Mouse (Mus musculus) left cerebral cortex, adult 8-10 months (tissue): ENCODE measurements at regions not wholly inside any gene's neighbourhood (a gene's known extent, or its start where the extent isn't known, plus 50 kb on each side); places are given as distances from the start of the nearest gene placed in this dataset.

Source experiments
- DNase-seq, 2 experiments: peaks; one replicate each; pipeline ENCODE4 v3.0.0; 2022; ENCODE audit warnings: low spot score in 2 of 2

DNA sequence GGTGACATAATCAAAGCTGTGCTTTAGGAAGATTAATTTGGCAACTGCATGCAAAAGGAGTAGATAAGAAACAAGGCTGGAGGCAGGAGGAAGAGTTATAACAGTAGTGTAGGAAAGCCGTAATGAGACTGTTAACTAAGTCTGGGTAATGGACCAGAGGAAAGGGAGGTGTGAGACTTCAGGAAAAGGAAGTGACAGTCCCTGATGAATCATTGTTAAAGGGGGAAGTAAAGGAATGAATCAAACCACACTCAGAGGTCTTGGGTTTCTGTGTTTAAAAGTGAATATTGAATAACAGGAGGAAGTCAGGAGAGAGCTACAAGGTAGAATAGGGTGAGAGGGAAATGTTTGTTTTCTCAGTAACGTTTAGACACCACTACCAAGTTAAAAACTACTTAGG is 1175.9 kb downstream of the Diaph3 start:
- DNase-seq: no peak

DNA sequence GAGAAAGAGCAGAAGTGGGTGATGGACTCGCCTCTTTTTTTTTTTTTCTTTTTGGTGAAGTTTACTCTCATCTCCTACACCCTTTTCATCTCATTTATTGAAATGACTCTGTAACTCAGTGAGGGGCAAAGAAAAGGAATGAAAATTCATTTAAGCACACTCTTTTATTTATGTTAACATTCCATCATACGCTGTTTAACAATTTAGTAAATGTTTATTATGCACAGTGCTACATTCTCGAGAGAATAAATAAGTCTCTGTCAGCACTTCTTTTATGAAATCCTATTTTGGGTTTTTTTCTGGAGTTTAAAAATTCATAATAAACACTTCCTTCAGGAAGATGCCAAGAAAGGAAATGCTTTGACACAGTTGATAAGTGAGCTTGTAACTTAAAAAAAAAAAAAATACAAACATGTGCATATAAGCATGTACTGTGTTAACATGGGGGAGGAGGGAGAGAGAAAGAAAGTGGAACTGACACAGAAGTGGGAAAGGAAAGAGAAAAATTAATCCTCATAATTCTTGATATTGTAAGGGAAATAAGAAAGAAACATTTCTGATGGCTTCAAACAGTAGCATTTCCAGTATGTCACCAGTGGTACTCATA is 1195.2 kb downstream of the Diaph3 start:
- DNase-seq: no peak

GRCm38 (mm10) chr14:85942792-85943191 is 1198.2 kb downstream of the Diaph3 start:
- DNase-seq: no peak

GRCm38 (mm10) chr14:85940585-85940984 is 1200.5 kb downstream of the Diaph3 start:
- DNase-seq: no peak

DNA sequence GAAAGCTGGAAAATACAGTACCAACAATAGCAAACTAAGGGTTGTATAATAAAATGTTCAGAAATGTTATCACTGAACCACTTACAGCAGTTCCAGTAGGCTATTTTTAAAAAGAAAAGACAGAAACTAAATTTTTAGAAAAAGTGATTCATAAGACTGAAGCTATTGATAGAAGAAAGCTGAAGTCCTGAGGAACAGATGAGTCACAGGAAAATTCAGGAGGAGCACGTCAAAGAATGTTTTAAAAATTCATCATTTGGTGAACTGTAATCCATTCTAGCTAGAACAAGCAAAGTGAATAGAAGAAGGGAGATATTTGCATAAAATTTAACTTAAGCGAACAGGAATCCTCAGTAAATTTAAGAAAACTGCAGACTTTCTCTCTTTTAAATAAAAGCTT is 1205.9 kb downstream of the Diaph3 start:
- peak in 1 of 2 experiments; percentile 7 for DNase-seq

DNA sequence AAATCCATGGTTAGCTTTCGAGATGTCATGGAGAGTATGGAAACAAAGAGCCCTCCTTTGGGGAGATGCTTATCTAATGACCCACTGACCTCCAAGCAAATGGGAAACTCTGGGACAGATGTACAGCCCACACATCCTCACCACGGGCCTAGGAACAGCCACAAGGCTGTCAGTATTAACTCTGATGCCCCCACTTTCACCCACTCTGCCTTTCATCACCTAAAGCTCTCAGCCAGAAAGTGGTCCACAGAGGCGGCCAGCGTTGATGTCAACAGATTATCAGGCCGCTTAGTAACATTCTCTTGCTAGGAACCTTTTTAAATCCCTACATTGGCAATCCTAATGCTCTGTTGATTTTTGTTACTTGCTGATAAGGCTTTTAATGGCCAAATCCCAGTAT is 1210.6 kb downstream of the Diaph3 start:
- no peak for DNase-seq

GRCm38 (mm10) chr14:85918894-85919293 is 1222.1 kb downstream of the Diaph3 start:
- no peak for DNase-seq

DNA sequence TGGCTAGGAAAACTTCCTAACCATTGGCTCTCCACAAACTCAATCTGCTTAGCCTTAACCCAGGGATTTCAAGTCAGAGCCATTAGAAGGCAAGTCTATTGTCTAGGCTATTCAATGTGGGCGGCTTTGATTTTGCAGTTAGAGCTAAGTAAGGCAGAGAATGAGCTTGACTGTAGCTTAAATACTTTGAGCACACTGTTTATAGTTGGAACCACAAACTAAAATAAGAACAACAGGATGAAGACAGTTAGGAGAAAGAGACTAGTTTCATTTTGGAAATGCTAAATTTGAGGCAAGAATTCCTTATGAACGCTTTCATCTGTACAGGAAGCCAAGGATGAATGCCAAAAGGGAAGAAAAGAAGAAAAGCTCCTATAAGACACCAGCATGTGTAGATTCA is 1225.3 kb downstream of the Diaph3 start:
- no peak for DNase-seq

DNA sequence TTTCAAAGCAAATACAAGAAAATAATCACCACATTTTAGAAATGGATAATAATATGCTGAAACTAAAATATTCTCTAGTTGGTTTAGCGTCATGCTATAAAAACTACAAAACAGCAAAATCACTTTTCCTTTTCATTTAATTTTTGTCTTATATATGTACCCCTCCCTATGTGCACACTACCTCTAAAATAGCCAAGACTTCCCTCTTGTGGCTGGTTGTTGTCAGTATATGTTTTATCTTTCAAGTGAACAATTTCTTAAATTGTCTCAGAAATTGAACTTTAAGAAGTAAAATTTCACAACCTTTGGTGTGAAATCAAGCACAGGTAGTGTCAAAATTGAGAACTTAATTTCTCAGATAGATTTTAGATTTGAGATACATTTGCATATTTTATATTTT is 1243.1 kb downstream of the Diaph3 start:
- DNase-seq: no peak

DNA sequence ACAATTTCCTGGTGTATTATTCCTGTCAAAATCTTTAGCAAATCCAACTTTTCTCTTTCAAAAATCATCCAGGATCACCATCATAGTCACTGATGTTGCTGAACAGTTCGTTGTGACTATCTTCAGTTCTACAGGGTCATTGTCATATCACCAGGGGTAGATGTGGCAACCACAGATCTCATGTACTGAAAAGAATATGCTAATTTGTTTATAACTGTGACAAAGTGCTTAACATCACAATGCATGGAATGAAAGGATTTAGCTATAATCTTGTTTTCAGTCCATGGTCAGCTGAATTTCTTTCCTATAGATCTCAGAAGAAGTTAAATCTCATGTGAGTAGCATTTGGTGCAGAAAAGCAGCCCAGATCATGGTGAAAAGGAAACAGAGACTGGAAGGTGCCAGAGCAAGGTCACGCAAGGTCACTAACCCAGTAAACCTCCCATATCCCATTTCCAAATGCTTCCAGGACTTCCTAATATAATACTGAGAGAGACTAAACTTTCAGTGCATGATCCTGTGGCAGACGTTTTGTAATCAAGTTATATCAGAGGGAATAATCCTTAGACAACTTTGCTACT is 1279.6 kb downstream of the Diaph3 start:
- no peak for DNase-seq

DNA sequence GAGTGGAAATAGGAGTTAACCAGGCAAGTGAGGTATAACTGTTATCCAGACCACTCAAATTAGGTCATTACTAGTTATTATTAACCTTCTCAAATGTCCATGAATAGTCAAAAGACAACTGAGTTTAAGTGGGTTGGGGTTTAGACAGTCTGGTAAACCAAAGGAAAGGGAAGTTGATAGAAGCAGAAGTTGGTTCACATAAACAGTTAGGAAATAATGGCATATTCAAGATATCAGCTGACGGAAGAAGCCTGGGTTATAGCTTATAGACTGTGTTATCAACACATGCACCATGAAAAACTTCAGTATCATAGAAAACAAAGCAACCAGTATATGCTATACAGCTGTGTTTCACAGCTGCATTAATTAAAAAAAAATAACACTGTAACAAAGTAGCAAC is 1291.5 kb downstream of the Diaph3 start:
- DNase-seq: no peak

GRCm38 (mm10) chr14:85835494-85835893 is 1305.5 kb downstream of the Diaph3 start:
- DNase-seq: no peak

DNA sequence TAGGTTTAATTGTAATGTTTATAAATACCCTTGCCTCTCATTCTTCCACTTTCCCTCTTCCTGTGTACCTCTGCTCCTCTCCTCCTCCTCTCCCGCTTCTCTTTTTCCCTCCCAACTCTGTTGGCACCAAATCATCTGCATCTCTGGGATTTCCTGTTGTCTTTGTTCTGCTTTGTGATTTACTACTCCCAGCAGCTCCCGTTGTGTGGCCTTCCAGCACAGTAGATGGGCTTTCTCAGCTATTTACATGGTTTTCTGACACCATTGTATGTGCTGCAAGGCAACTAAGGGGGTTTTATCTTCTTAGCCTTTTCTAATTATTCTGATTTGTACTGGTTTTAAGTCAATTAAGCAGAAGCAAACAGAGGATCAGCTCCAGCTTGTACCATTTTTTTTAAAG is 1326.1 kb downstream of the Diaph3 start:
- DNase-seq: no peak

GRCm38 (mm10) chr14:85784386-85784785 is 1341.0 kb downstream of the Pcdh17 start:
- DNase-seq: no peak

GRCm38 (mm10) chr14:85770636-85771035 is 1327.3 kb downstream of the Pcdh17 start:
- DNase-seq: peak in 1 of 2 experiments; percentile 5

DNA sequence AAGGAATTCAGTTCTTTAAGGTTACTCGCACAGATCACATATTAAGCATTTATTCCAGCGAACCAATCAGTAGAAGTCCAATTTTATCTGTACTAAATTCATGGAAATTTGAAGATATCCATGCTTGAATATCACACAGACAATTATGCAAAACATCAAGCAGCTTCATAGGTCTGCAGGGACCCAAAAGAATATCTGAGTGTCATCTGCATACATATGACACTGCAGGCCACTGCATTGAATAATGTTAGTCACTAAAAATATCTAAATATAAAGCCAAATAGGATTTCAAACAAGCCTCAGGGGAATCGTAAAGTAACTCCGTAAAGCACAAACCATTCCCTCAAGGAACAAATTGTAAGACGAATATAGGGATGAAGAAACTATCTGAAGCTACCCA is 1324.9 kb downstream of the Pcdh17 start:
- no peak for DNase-seq

GRCm38 (mm10) chr14:85757343-85757742 is 1314.0 kb downstream of the Pcdh17 start:
- DNase-seq: no peak

DNA sequence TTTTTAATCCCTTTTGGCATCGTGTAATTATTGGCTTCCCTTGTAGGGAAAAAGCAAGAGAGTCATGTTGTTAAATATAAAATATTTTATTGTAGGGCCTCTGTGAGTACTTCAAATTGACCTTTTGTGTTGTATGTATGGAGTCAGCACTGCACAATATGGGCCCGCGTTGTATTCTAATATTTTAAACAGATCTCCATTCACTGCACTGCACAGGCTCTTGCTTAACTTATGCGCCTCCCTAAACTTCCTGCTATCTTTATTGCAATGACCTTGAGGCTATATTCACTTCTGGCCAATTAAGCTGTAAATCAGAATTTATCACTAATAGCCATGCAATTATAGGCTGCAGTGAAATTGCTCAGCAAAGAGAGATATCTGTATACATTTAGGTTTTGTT is 1295.2 kb downstream of the Pcdh17 start:
- DNase-seq: no peak
